Mouse (Mus musculus) cerebellum, postnatal 10 days (tissue): ENCODE measurements around the gene Gatd1.

Source experiments
- DNase-seq, 2 experiments: peaks; one replicate each; pipeline ENCODE4 v3.0.0; 2021; ENCODE audit warnings: mixed read lengths in 2 of 2

Gene Gatd1

DNA sequence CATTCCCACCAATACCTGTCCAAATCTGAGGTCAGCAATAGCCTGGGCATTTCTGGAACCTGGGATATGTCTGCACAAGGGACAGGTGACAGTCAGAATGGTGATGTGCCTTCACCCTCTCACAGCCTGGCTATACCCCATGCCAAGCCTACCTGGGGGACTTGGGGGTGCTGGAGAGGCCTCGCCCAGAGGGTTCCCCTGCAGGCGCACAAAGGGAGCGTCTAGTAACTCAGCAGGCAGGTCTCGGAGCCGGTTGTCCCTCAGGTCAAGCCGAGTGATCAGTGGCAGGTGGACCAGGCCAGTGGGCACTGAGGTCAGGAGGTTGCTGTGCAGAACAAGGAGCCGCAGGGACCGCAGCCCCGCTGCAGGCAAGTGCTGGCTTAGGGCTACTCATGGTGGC lies 27.5 kb upstream of the Gatd1 start:
- DNase-seq: peak in 1 of 2 experiments; percentile 25

- DNase-seq: peak; percentile 85 to 88
Measured at GRCm38 (mm10) chr7:141440613-141441012, 26.7 kb upstream of the Gatd1 start.

DNA sequence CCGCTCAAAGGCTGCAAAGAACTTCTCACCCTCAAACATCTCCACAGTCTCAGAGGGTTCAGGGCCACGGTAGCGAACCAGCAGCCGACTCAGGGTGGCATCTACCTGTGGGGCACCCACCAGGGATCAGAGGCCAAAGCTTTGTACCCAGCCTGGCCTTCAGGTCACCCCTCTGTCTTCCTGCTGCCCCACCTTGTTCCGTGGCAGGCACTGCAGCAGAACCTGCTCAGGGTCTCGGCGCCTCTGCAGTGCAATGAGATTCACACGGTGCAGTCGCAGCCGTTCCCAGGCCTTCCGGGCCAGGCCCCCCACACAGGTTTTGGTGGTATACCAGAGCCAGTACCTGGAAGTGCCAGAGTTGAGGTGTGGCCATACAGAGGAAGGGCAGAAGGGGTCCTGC lies 25.9 kb upstream of the Gatd1 start:
- DNase-seq: no peak

DNA sequence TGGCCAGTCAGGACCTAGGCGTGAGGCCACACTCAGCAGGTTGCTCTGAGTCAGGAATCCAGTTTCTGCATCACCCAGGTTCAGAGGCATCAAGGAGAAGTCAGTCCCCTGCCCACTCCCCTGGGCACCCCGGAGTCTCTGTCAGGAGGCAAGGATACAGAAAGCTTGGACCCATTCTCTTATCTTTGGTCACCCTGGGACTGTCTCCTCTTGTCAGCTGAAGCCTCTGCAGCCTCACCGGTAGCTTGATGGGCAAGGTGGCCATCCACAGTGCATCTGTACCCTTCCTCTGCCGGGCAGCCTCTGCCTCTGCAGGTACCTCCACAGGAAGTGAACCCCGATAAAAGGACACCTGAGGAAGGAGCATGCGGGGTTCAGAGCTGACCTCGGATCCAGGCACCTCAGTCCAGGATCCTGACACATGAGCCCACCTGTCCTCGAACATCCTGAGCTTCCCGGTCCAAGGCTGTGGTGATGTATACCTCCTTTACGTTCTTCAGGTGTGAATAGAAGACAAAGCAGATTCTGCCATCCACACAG lies 25.3 kb upstream of the Gatd1 start:
- no peak for DNase-seq

GRCm38 (mm10) chr7:141438201-141438968 lies 24.4 kb upstream of the Gatd1 start:
- peak; percentile 83 for DNase-seq

GRCm38 (mm10) chr7:141437178-141438120 lies 23.5 kb upstream of the Gatd1 start, which contains the start of gene Slc25a22:
Gene Slc25a22 (minus strand): TSS chr7:141437892.
- peak; percentile 95 for DNase-seq

DNA sequence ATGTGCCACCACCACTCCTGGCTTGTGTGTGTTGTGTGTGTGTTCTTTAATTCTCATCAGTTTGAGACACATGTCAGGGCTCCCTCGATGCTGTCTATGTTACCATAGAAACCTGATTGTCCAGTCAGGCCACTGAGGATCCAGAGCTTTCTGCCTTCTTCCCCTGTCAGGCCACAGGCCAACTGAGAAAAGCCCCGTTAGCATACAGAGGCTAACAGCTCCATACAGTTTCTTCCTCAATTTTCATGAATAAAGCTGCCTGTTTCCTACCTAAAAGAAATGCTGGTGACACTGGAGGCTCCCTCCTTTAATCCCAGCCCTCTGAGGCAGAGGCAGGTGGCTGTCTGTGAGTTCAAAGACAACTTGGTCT lies 22.6 kb upstream of the Gatd1 start:
- peak in 1 of 2 experiments; percentile 18 for DNase-seq

GRCm38 (mm10) chr7:141435856-141436522 lies 22.1 kb upstream of the Gatd1 start:
- DNase-seq: peak in 1 of 2 experiments; percentile 26

DNA sequence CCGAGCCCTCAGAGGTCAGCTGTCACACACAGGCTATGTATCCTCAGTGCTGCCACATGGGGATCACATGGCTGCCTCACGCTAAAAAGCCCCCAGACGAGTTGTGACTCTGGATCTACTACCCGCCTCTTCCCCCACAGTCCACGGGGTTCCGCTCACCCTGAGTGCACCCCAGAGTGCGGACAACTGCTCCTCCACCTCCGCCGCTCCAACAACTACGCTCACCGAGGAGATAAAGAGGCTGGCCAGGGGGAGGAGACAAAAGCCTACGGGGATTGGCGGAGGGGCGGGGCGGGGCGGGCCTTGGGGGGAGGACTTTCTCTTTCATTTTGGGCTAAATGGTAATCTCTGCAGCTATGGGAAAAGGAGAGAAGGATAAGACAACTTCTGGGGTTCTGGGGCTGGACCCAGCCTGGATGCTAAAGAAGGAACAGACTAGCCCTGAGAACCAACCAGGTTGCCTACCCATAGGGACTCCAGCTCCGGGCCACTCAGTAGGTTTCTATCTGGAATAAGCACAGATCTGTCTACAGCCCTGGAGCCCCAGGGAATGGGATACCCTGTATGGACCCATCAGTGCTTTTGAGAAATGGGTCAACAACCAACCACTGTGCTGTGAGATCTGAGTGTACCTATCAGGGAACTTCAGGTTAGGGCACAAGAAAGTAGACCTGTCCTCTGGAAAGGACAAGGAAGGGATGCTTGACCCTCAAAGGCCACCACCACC lies 21.4 kb upstream of the Gatd1 start:
- DNase-seq: peak; percentile 80 to 82

DNA sequence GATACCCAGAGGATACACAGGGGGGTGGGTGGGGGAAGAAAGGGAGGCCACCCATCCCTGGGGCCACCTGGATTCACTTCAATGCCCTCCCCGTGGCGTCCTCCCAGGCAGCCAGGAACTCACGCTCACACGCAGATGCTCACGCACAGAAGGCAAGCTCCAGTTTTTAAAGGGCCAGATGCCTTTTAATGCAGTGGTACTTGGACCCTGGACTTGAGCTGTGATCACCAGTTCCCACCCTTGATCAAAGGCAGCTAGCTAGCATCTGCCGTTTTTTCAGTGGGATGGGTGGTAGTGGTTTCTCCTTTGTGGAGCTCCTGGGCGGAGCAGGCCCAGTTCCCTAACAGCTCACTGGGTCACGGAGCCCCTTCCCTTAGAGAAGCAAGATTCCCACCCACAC lies 20.5 kb upstream of the Gatd1 start:
- DNase-seq: peak; percentile 80

GRCm38 (mm10) chr7:141433517-141434400 lies 19.8 kb upstream of the Gatd1 start:
- DNase-seq: peak; percentile 78 to 83

DNA sequence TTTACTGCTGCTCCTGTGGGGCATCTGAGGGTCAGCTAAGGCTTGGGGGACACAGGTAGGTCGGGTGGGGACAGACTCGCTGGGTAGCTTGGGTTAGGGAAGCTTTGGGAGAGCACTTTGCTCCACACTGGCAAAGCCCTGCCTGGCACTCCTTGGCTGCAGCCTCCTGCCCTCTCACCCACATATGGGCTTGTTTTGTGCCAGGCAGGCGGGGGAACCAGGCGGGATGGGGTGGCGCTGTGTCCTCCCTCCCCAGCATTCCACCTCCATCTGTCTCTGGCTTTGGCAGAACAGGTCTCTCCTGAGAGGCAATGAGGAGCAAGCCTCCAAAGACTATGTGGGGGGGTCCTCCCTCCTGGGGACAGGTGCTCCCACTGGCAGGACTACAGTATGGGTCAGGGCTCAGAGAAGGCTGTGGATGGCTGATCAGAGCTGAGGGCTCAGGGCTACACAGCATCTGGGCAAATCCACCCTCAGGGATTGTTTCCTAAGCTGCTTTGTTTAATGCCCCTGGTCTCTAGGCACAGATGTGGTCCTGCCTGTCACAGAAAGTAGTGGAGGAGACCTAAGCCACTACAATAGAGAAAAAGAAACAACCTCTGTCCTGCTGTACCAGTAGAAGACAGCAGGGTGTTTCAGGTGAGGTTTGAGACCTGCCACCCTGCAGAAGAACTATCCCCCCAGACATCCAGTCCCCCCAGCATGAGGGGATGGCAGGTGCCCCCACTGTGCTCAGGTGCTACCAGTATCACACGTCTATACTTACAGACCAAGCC lies 19.0 kb upstream of the Gatd1 start:
- peak; percentile 86 to 94 for DNase-seq

DNA sequence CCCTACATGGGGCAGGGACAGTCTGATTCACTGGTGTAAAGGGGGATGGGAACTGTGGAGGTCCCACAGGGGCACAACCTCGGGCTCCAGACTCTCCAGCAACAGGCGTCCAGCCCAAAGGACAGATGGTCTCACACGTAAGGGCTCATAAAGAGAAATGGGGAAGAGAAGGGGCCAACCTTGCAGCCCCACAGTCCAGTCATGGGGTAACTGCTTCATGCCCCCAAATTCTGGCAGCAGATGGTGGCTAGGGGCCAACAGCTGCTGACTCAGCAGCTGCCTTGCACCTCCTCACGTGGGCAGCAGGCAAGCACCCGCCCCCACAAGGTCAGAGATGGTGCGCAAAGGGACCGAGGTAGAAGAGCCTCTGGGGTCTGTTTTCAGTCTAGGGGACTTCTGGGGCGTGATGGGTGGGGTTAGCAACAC lies 18.3 kb upstream of the Gatd1 start:
- DNase-seq: peak; percentile 78 to 82

DNA sequence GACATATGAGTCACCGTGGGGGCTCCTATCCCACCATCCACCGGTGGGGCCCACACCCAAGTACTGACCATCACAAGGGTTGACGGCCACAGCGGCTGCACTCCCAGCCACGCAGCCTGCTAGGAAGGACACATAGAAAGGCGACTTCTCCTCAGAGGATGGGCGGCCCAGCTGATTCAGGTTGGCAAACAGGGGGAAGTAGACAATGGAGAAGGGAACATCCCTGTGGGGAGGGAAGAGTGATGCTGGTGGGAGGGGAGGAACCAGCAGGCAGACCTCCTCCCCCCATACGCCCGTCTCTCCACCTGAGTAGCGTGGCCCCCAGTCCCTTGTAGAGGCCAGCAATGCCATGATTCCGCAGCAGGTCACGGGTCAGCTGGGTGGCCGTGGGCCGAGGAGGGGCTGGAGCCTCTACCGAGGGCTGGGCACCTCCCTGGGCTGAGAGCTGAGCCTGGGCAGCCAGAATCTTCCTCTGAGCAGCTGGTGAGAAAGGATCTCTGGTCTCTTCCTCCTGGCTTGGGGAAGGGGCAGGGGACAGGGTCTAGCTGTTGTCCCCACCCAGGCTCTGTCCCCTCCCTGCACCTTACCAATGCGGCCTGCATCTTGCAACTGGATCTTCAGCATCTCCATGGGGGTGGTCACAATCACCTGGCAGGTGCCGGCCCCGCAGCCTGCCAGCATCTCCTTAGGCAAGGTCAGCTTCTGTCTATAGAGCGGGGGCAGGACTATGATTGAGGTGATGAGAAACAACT lies 17.7 kb upstream of the Gatd1 start:
- DNase-seq: peak in 1 of 2 experiments; percentile 37

- peak in 1 of 2 experiments; percentile 21 for DNase-seq
Measured at GRCm38 (mm10) chr7:141430585-141431240, 16.8 kb upstream of the Gatd1 start.

DNA sequence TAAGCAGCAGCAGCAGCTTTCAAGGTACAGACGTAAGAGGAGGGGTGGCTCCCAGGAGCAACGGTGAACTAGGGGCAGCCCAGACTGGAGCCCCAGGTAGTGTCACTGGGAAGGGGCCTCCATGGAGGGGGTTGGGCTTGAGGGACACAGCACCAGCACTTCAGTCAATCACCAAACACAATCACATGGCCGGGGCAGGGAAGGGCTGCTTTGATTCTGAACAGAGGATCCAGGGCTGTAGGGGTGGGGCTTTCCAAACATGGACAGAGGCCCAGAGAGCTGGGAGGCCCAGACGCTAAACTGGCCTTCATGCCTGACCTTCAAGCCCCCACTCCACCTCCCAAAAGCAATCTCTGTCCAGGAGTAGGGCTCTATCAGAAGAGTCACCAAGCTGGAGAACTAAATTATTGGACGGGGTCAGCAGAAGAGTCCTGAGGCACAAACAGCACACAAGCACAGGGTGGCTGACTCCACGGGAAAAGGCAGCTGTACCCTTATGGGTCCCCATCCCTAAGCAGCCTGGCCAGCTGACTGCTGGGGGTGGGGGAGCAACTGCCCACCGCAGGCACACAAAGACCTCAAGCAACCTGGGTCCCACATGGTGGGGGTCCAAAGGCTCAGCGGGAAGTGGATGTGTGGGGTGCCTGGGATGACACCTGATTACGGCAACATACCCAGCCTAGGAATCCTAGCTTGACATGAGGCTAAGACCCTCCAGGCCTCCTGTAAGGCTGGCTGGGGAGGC lies 16.1 kb upstream of the Gatd1 start:
- DNase-seq: peak; percentile 29 to 37

GRCm38 (mm10) chr7:141429310-141429709 lies 15.4 kb upstream of the Gatd1 start, which contains the start of gene Cend1:
Gene Cend1 (minus strand): TSS chr7:141429491.
- peak; percentile 79 to 89 for DNase-seq

GRCm38 (mm10) chr7:141428701-141429100 lies 14.8 kb upstream of the Gatd1 start:
- peak; percentile 31 to 49 for DNase-seq
